Mouse (Mus musculus): ENCODE measurements around the gene Tmem240. TPM values are rescaled to one million over a fixed set of nuclear protein-coding genes. Genes with fewer than 3 reads are reported as not detected.
"Not testable (repeated sequence)": the region's sequence is repeated elsewhere in the genome, so short reads cannot be mapped to it uniquely, and the experiment has no call there.

Gene Tmem240
- polyA plus RNA-seq, 1 experiment from 2014 or later: 1.1 TPM

DNA sequence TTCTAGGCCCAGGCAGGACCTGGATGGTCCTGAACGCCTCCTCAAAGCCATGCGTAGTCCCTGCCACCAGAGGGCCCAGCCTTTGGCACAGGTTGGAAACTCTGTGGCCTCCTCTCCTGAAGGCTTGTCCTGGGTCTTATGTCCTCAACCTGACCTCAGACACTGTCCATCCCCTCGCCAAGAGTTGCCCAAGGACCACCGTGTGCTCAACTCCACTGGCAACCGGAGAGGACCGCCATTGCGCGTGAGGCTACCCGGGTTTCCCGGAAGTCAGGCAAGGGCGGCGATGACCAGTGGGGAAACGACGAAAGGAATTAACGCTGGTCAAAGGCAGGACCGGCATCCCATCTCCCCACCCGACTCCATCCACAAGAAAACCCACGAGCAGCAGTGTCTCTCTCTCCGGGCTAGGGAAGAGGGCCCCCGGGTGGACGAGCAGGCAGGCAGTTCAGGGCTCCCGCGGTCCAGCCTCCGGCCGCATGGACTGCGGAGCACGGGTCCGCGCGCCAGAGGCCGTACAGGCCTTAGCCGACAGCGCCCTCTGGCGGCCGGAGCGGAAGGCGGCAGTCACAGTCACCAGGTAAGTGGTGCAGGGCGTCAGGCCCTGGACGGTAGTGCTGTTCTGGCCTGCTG, 35.4 kb downstream of the Tmem240 start:
- DNase-seq (ENCODE audit: low spot score): peak; percentile 74

DNA sequence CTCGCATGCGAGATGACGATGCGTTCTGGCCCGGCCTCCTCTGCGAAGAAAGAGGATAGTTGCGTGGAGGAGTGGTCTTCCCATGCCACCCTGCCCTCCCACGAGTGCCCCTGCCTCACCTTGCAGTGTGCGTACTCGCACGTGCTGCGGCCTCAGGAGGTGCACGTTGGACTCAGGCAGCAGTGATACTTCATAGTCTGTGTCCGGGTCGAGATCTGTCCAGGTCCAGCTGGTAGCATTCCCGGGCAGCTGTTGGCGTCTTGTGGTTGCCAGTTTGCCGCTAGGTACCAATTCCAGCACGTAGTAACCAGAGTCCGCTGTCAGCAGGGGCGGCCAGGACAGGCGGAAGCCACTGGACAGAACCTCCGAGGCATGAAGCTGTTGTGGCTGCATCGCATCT, 36.0 kb downstream of the Tmem240 start:
- no peak for DNase-seq (ENCODE audit: low spot score)

- no peak for DNase-seq (ENCODE audit: low spot score)
Observed at GRCm38 (mm10) chr4:155771706-155772105, 37.1 kb downstream of the Tmem240 start.

DNA sequence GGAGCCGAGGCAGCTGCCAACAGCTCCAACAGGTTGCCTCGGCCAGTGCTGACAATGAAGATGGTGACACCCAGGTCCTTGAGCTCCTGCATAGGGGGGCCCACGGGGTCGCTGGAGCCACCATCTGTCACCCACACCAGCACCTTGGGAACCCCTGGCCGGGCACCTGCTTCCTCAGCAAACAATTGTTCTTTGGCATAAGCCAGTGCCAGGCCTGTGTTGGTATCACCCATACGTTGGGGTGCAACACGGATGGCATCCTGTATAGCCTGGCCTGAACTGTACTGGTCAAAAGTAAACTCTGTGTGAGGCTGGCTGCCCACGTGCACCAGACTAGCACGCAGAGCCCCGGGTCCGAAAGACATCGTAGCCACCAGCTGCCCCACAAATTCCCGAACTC, 38.2 kb downstream of the Tmem240 start:
- no peak for DNase-seq (ENCODE audit: low spot score)

- DNase-seq (ENCODE audit: low spot score): no peak
Observed at GRCm38 (mm10) chr4:155773335-155774078, 38.9 kb downstream of the Tmem240 start.

GRCm38 (mm10) chr4:155774280-155774754, 39.7 kb downstream of the Tmem240 start, which contains the start of gene Vwa1:
TSS of gene Vwa1 (minus strand) at chr4:155774698.
- DNase-seq (ENCODE audit: low spot score): peak; percentile 85

DNA sequence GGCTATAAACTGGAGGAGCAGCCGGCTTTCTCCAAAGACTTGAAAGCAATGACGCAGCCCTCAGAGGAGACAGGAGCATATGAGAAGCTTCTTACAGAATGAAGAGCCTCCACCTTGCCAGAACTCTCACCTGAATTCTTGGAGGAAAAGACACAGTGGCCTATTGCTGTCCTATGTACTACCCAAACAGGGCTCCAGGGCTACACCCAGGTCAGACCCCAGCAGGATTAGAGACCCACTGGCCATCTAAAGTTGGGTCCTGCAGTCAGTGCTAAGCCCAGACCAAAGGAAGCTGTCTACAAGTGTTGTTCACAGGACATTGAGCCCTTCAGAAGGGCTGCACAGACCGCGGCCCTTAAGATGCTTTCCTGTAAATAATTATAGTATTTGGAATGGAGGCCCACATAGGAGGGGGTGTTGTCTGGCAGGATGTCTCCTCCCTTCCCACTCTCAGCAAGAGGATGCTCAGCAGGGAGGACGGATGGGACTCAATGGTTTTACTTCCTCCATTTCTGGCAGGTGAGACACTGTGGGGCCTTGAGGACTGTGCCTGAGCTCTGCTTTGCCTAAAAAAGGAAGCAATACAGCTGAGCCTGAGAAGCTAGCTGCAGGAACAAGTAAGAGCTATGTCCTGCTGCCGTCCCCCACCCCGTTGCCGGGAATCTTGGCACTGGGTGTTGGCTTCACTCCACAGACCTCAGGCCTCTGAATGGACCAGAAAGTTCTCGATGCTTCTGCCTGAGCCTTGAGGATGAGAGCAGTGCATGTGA, 40.6 kb downstream of the Tmem240 start:
- DNase-seq (ENCODE audit: low spot score): no peak

GRCm38 (mm10) chr4:155775855-155776254, 41.3 kb downstream of the Tmem240 start:
- DNase-seq (ENCODE audit: low spot score): no peak

DNA sequence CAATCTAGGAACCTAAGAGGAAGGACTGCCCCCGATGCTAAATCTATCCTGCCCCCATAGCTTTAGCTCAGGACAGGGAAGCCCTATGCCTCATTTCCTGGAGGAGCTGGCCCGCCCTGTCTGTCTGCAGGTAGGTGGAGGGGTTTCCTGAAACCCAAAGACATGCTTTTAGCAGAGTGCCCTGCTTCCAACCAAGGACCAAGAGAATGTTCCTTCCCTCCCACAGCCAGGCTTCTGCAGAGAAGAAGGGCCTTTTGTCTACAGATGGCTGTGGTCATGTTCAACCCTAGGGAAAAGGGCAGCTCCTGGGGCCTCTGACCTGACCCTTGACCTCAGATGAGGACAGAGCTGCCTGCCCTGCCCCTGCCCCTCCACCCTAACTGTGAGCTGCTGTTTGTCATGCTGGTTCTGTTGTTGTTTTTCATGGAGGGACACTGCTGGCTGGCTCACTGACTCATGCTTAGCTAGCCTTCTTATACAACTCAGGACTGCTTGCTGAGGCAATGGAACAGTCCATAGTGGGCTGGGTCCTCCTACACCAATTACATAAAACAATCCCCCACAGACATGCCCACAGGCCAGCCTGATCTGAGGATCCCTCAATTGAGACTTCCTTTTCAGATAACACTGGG, 42.2 kb downstream of the Tmem240 start:
- DNase-seq (ENCODE audit: low spot score): no peak

GRCm38 (mm10) chr4:155777816-155778215, 43.2 kb downstream of the Tmem240 start:
- DNase-seq (ENCODE audit: low spot score): no peak

GRCm38 (mm10) chr4:155779498-155779897, 44.9 kb downstream of the Tmem240 start:
- no peak for DNase-seq (ENCODE audit: low spot score)

DNA sequence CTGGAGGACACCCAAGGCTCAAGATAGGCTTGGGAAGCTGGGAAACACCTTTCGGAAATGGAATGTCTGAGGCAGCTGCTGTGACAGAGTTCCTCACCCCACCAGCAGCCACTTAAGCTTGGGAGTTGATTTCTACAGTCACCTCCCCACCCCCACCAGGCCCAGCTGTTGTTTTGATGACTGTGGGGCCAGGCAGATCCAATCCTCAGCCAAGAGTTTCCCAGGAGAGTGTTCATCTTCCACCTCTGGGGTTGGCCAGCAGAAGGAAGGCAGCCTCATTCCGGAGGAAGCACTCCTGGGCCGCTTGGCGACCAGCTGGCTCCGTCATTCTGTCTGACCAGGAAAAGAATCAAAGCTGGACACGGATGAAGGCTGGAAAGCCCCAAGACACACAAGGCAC, 46.3 kb downstream of the Tmem240 start:
- no peak for DNase-seq (ENCODE audit: low spot score)

- no peak for DNase-seq (ENCODE audit: low spot score)
Observed at GRCm38 (mm10) chr4:155783486-155784080, 49.0 kb downstream of the Tmem240 start.

DNA sequence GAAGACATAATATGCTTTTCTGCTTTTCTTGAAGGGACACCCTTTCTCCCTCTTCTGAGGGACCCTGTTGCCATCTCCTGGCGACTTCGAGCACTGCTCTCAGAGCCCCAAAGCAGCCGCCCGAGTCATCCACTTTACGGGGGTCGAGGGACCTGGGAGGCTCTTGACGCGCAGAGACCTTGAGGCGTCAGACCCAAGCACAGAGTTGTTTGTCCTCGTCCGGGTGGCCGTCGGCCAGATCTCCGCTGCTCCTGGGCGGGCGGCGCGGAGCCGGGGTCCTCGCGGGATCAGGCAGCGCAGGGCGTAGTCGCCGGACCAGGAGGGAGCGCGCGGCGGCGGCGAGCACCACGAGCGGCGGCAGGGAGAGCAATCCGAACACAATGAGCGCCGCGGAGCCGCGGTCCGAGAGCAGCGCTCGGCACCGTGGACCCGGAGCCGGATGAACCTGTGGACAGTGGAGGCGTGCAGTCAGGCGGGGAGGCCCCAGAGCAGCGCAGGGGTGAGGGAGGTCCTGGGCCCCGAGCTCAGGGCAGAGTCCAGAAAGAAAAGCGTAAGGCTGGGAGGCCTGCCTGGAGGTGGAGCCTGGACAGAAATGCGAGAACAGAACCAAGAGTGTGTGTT, 49.6 kb downstream of the Tmem240 start:
- peak; percentile 76 for DNase-seq (ENCODE audit: low spot score)

DNA sequence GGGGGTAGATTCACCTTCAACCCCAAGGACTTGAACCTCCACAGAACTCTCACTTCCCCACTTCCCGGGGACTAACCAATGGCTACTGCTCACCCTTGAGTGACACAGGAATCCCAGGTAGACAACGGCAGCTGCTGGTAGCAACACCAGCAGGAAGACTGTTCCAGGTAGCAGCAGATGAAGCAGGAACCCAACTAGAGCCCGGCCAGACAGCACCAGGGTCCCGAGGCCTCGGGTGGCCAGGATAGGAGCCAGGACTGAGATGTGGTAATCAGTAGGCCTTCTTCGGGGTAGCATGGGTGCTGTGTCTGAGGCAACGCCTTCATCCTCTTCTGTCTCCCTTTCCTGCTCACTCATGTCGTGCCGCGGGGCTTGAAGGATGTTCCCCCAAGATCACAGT, 50.6 kb downstream of the Tmem240 start:
- no peak for DNase-seq (ENCODE audit: low spot score)

- DNase-seq (ENCODE audit: low spot score): no peak
Observed at GRCm38 (mm10) chr4:155785819-155786218, 51.2 kb downstream of the Tmem240 start, which contains the start of gene Tmem88b. TSS of gene Tmem88b (minus strand) at chr4:155785874.

GRCm38 (mm10) chr4:155788300-155788699, 53.7 kb downstream of the Tmem240 start:
- no peak for DNase-seq (ENCODE audit: low spot score)

- not testable (repeated sequence) for DNase-seq (ENCODE audit: low spot score)
Observed at GRCm38 (mm10) chr4:155788833-155789232, 54.2 kb downstream of the Tmem240 start.

DNA sequence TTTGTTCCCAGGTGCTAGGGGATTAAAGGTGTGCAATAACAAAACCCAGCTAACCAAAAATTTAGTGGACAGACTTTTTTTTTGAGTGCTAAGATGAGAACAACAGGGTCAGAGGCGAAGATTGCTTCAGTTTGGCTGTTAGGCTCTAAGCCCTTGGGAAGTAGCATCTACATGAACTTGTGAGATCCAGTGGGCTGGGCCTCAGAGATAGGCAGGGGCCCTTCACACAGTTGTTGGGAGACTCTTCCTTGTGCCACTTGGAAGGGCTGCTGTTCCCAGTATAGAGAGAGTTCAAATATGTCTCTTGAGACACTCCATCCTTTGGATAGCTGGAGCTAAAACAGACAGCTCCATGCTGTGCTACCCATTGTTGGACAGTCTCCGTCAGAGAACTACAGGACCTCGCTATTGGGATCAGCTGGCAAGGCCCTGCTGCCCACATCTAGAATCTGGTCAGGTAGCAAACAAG, 55.5 kb downstream of the Tmem240 start, which contains the start of gene Ankrd65:
TSS of gene Ankrd65 (plus strand) at position 419 of the 469 bp plus-strand sequence.
- DNase-seq (ENCODE audit: low spot score): no peak
